Comparison of ENCODE assay signal across 9 mouse cellular contexts in the genomic region with DNA sequence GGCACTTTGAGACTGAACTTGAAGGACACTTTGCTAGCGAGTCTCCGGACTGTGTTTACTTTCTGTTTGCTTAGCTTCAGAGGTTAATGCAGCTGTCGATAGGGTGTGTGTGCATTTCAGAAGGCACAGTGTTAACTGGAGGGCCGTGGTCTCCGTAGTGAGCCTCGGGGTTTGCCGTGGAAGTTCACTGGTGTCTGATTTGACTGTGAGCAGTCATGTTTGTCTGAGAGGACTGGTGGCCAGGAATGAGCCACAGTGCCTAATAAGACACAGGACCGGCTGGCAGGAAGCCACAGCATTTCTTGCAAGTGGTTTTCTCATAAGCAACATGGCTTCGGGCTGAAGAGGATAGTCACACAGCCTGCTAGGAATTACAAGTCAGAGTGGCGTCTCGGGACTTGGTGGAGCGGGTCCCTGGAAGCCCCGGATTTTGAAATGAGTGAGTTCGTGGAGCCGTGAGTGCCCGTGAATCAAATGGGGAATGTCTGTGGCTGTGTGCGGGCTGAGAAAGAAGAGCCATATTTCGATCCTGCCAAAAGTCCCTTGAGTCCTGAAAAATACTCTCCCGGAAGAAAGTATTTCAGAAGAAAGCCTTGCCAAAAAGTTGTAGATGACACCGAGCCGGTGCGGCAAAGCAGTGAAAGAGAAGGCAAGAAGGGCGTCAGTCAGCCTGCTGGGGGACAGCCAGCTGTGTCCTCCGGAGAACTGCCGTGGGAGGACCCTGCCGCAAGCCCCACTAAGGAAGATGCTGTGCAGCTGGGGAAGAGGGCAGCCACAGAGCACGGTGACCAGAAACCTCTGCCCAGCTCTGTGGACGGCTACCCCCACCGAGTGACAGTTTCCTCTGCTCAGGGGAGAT.
A peak's percentile ranks its signal among the peaks of the same experiment; 100 is the strongest.
DNase-seq lines count a peak whose midpoint lies in the region; ATAC-seq and TF ChIP-seq lines count a peak whose summit lies in the region.
"Had no signal": no experiment of that assay in that cellular context is flagged by ENCODE, and none has a peak within 500 bp of the region (broad histone marks: within the 10 kb centered on the region; RNA-seq: fewer than 3 reads in every experiment).

No protein-coding gene starts in this region.

- peak; percentile 63 for TF ChIP-seq POLR2A in heart, adult 2 months (IDR thresholded peaks at IDR 0.05; ENCODE audit: insufficient read depth, low read depth, low read length)

- no peaks in the 10 kb centered on the region for H3K9me3 ChIP-seq in neural tube, embryonic 13.5 days
- H3K9me3 ChIP-seq in stomach, embryonic 16.5 days (replicated peaks; ENCODE audit: control insufficient read depth, low read length): no peaks in the 10 kb centered on the region
- H3K9me3 ChIP-seq: megakaryocyte, embryonic 14.5 days had no signal

- no peaks in the 10 kb centered on the region for H3K27me3 ChIP-seq in neural tube, embryonic 13.5 days
- no peaks in the 10 kb centered on the region for H3K27me3 ChIP-seq in heart, adult 2 months (ENCODE audit: control insufficient read depth, insufficient read depth, low read length)
- no peaks in the 10 kb centered on the region for H3K27me3 ChIP-seq in stomach, embryonic 16.5 days (ENCODE audit: control insufficient read depth, insufficient read depth, low read length)

- H3K4me3 ChIP-seq in neural tube, embryonic 13.5 days: 0 out of 2 replicates have a peak overlapping the region, but pooled peaks have one; percentile 0
- peak overlapping the region; percentile 55 for H3K4me3 ChIP-seq in heart, adult 2 months
- peak overlapping the region; percentile 48 for H3K4me3 ChIP-seq in stomach, embryonic 16.5 days (replicated peaks; ENCODE audit: low read length)
- H3K4me3 ChIP-seq: megakaryocyte, embryonic 14.5 days had no signal

- ATAC-seq in neural tube, embryonic 13.5 days (ENCODE audit: low read depth): 0 out of 2 replicates have a peak, but pooled peaks have one; percentile 47
- no peak; the same call in 1 of the 2 replicates for ATAC-seq in stomach, embryonic 16.5 days (ENCODE audit: insufficient read depth, low FRiP score)
- no peak for ATAC-seq in CD4-positive, CD25-positive, alpha-beta regulatory T cell, adult 4 months

- peaks cover 29% of the 10 kb centered on the region for H3K4me1 ChIP-seq in neural tube, embryonic 13.5 days (replicated peaks)
- H3K4me1 ChIP-seq in heart, adult 2 months (ENCODE audit: control insufficient read depth, insufficient read depth, low read length): peaks cover 16% of the 10 kb centered on the region
- peaks cover 26% of the 10 kb centered on the region for H3K4me1 ChIP-seq in stomach, embryonic 16.5 days (ENCODE audit: control insufficient read depth, insufficient read depth, low read length)

- H3K79me2 ChIP-seq in heart, adult 2 months (replicated peaks; ENCODE audit: control insufficient read depth, insufficient read depth, low read length): peaks cover 5% of the 10 kb centered on the region; the same call in 1 of the 2 replicates

- TF ChIP-seq EP300 in heart, adult 2 months (IDR thresholded peaks at IDR 0.05; ENCODE audit: insufficient read depth, low read depth, low read length): peak; percentile 28; the same call in 1 of the 2 replicates

- H3K9ac ChIP-seq in neural tube, embryonic 13.5 days: no peak overlapping the region
- peak overlapping the region; percentile 81 for H3K9ac ChIP-seq in heart, adult 2 months (ENCODE audit: low read depth, low read length)
- peak overlapping the region; percentile 68 for H3K9ac ChIP-seq in stomach, embryonic 16.5 days (ENCODE audit: low read length)

- intact Hi-C loops in heart, adult 2 months (cut with DNase I): loop anchor here (2.0 kb wide), 2 partner anchors 19 to 115 kb away; no protein-coding TSS in a partner anchor

- H3K4me2 ChIP-seq in neural tube, embryonic 13.5 days: peak overlapping the region; percentile 26
- peak overlapping the region; percentile 69 for H3K4me2 ChIP-seq in stomach, embryonic 16.5 days (ENCODE audit: low read depth, low read length)

- peak overlapping the region; percentile 34 for H3K27ac ChIP-seq in neural tube, embryonic 13.5 days (replicated peaks)
- peak overlapping the region; percentile 84 for H3K27ac ChIP-seq in heart, adult 2 months
- H3K27ac ChIP-seq in stomach, embryonic 16.5 days (ENCODE audit: low read length): peak overlapping the region; percentile 91

- no peak for TF ChIP-seq CTCF in heart, adult 2 months (IDR thresholded peaks at IDR 0.05)

- H3K36me3 ChIP-seq in neural tube, embryonic 13.5 days: no peaks in the 10 kb centered on the region
- peaks cover 12% of the 10 kb centered on the region for H3K36me3 ChIP-seq in heart, adult 2 months (ENCODE audit: control insufficient read depth, insufficient read depth, low read length)
- no peaks in the 10 kb centered on the region for H3K36me3 ChIP-seq in stomach, embryonic 16.5 days (ENCODE audit: control insufficient read depth, insufficient read depth, low read length)

- 65% methylated on average over 29 of the region's 29 CpGs for whole genome bisulfite sequencing in neural tube, embryonic 13.5 days
- 11% methylated on average over 29 of the region's 29 CpGs for WGBS in heart, adult 2 months
- 23% methylated on average over 29 of the region's 29 CpGs for whole genome bisulfite sequencing in stomach, embryonic 16.5 days

- DNase-seq in neural tube, embryonic 10.5 days (ENCODE audit: extremely low spot score, low spot score): no peak
- DNase-seq in cerebellum, adult 11-12 months: peak; percentile 58
- DNase-seq in heart, adult 2 months: peak; percentile 85 to 88
- peak; percentile 91 for DNase-seq in kidney, adult 9 months
- peak; percentile 81 to 88 for DNase-seq in lung, adult 18-20 months

Comparison
In these comparisons a context has a peak if more than half of its experiments do, and no peak if none do; other contexts are left out.
1. H3K27ac ChIP-seq: peak in every context shown above with its lines; median percentile 91 in stomach, embryonic 16.5 days; 84 in heart, adult 2 months; 34 in neural tube, embryonic 13.5 days.
2. H3K4me3 ChIP-seq: peak in every context shown above with its lines; median percentile 55 in heart, adult 2 months; 48 in stomach, embryonic 16.5 days; 0 in neural tube, embryonic 13.5 days.